In the genomic region with DNA sequence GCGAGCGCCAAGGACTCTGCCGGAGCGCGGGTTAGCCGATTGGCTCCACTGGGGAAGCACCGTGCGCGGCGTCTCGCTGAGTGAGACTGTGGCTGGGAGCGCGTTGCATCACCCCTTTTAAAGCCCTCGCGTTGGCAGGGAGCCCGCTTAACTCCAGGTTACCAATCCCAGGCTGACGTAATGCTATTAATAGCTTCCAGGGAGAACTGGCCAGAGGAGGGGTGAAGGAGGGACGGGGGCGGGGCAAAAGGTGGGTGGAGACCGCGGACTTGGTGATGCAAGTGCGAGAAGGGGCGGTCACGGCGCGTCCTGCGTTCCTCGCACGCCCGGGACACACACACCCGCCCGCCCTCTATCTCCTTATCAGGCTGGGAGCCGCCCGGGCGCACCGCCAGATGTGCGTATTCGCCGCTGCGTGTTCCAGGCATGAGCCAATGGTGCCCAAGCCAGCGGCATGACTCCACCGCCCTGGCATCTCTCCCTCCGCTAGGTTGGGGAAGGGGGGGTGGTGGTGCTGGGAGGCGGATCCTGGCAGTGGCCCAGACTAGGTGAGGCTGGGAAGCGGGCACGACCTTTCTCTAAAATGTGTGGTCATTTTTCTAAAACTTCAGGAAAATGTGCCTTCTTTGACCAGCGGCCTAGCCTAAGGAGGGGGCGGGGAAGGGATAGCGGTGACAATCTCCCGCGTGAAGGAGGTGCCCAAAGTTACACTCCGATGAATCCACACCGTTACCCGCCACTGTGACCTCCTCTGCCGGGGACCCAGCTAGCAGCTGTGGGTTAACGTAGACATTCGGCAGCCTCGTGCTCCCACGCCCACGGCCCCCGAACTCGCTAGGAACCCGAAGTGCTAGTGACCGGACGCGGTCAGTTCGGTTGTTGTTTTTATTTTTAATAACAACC, we compare ENCODE assay signal across 8 mouse cellular contexts. TPM values are rescaled to one million over a fixed set of nuclear protein-coding genes. Genes with fewer than 3 reads are reported as not detected.
A peak's percentile ranks its signal among the peaks of the same experiment; 100 is the strongest.
DNase-seq lines count a peak whose midpoint lies in the region; ATAC-seq lines count a peak whose summit lies in the region.

No protein-coding gene starts in this region.

- H3K4me2 ChIP-seq in heart, embryonic 11.5 days, result peak overlapping the region; percentile 97
- peak overlapping the region; percentile 98 for H3K4me2 ChIP-seq in kidney, embryonic 16.5 days (replicated peaks; ENCODE audit: low read depth, low read length)

- peak overlapping the region; percentile 88 for H3K27ac ChIP-seq in brown adipose tissue, adult 24 weeks (replicated peaks; ENCODE audit: low read depth, low read length)
- peak overlapping the region; percentile 83 for H3K27ac ChIP-seq in heart, embryonic 11.5 days (ENCODE audit: low read depth, low read length)
- H3K27ac ChIP-seq in kidney, embryonic 16.5 days (ENCODE audit: low read length), result peak overlapping the region; percentile 70

- H3K9me3 ChIP-seq in heart, embryonic 11.5 days (replicated peaks; ENCODE audit: control insufficient read depth, low read length), result no peaks in the 10 kb centered on the region
- H3K9me3 ChIP-seq in kidney, embryonic 16.5 days (ENCODE audit: low read length), result no peaks in the 10 kb centered on the region

- H3K4me3 ChIP-seq in brown adipose tissue, adult 24 weeks (ENCODE audit: insufficient read depth, low read depth, low read length), result peak overlapping the region; percentile 73
- H3K4me3 ChIP-seq in heart, embryonic 11.5 days (ENCODE audit: low read depth, low read length), result peak overlapping the region; percentile 66
- H3K4me3 ChIP-seq in kidney, embryonic 16.5 days (ENCODE audit: low read length), result peak overlapping the region; percentile 62

- peaks cover 13% of the 10 kb centered on the region for H3K4me1 ChIP-seq in brown adipose tissue, adult 24 weeks (ENCODE audit: control insufficient read depth, insufficient read depth, insufficient read length, low read length)
- H3K4me1 ChIP-seq in heart, embryonic 11.5 days (ENCODE audit: control insufficient read depth, insufficient read depth, low read length), result peaks cover 49% of the 10 kb centered on the region
- H3K4me1 ChIP-seq in kidney, embryonic 16.5 days (ENCODE audit: insufficient read depth, low read length), result peaks cover 60% of the 10 kb centered on the region

- peak; percentile 87 for DNase-seq in liver
- DNase-seq in monocyte, adult 2 months (ENCODE audit: low read depth in 1 of 2, low spot score in 2 of 2), result peak; percentile 92 to 97
- peak; percentile 51 to 58 for DNase-seq in spleen, postnatal 14 days (ENCODE audit: low spot score in 2 of 2)

- ATAC-seq in CD4-positive, CD25-positive, alpha-beta regulatory T cell, adult 4 months, result peak; percentile 56
- ATAC-seq in erythroid progenitor cell, adult 5-6 weeks (replicated peaks; ENCODE audit: low FRiP score, poor library complexity, severe bottlenecking), result peak; percentile 89
- peak; percentile 86 for ATAC-seq in heart, embryonic 11.5 days (replicated peaks; ENCODE audit: insufficient number of reproducible peaks, low FRiP score, low TSS enrichment)
- ATAC-seq in kidney, embryonic 16.5 days (ENCODE audit: low FRiP score, low TSS enrichment), result peak; percentile 86

- peaks cover 13% of the 10 kb centered on the region for H3K27me3 ChIP-seq in heart, embryonic 11.5 days (ENCODE audit: control insufficient read depth, insufficient read depth, low read length)
- peaks cover 44% of the 10 kb centered on the region for H3K27me3 ChIP-seq in kidney, embryonic 16.5 days (ENCODE audit: insufficient read depth, low read length)

- WGBS in heart, embryonic 11.5 days (ENCODE audit: insufficient replicate concordance), result under 1% methylated on average over 63 of the region's 67 CpGs
- WGBS in kidney, embryonic 16.5 days, result under 1% methylated on average over 63 of the region's 67 CpGs

- peak overlapping the region; percentile 83 for H3K9ac ChIP-seq in heart, embryonic 11.5 days (ENCODE audit: low read depth, low read length)
- H3K9ac ChIP-seq in kidney, embryonic 16.5 days (replicated peaks; ENCODE audit: low read length), result peak overlapping the region; percentile 76

- H3K36me3 ChIP-seq in heart, embryonic 11.5 days (ENCODE audit: control insufficient read depth, insufficient read depth, low read length), result no peaks in the 10 kb centered on the region
- no peaks in the 10 kb centered on the region for H3K36me3 ChIP-seq in kidney, embryonic 16.5 days (ENCODE audit: insufficient read depth, low read length)

RNA-seq across cellular contexts. Expression of gene Fam71a, which starts 18.8 kb away (rescaled TPM):
- not detected for polyA plus RNA-seq in CD4-positive, CD25-positive, alpha-beta regulatory T cell, adult 4 months (2017; shearing (Covaris generic))
- not detected in 2 replicates for polyA plus RNA-seq in brown adipose tissue, adult 24 weeks (2012; ENCODE audit: insufficient read depth, insufficient read length, missing spikeins)
- total RNA-seq in erythroid progenitor cell, adult 5-6 weeks (2015; ENCODE audit: low replicate concordance), result not detected in 2 replicates
- total RNA-seq in erythroid progenitor cell, adult 5-6 weeks (2017; ENCODE audit: low replicate concordance), result not detected in 2 replicates
- polyA plus RNA-seq in heart, embryonic 11.5 days (2014; fragmentation: Nextera tagmentation; extraction: Ambion mirVana), result not detected in 2 replicates
- not detected in 2 replicates for polyA plus RNA-seq in kidney, embryonic 16.5 days (2015; fragmentation: Nextera tagmentation; extraction: Ambion mirVana)

RNA-seq across cellular contexts. Expression of gene Atf3, which starts 34.4 kb away (rescaled TPM):
- not detected for polyA plus RNA-seq in CD4-positive, CD25-positive, alpha-beta regulatory T cell, adult 4 months (2017; shearing (Covaris generic))
- 8.8 and 22.2 TPM in 2 replicates for polyA plus RNA-seq in brown adipose tissue, adult 24 weeks (2012; ENCODE audit: insufficient read depth, insufficient read length, missing spikeins)
- total RNA-seq in erythroid progenitor cell, adult 5-6 weeks (2015; ENCODE audit: low replicate concordance), result 3.8 and 4.3 TPM in 2 replicates
- total RNA-seq in erythroid progenitor cell, adult 5-6 weeks (2017; ENCODE audit: low replicate concordance), result 1.2 and 16.5 TPM in 2 replicates
- 13.7 and 17.4 TPM in 2 replicates for polyA plus RNA-seq in heart, embryonic 11.5 days (2014; fragmentation: Nextera tagmentation; extraction: Ambion mirVana)
- polyA plus RNA-seq in kidney, embryonic 16.5 days (2015; fragmentation: Nextera tagmentation; extraction: Ambion mirVana), result 4.1 and 4.4 TPM in 2 replicates

Comparison
In these comparisons a context has a peak if more than half of its experiments do, and no peak if none do; other contexts are left out.
1. Peak in every context shown above with its lines: DNase-seq, ATAC-seq, H3K4me3 ChIP-seq and H3K27ac ChIP-seq.